Mouse (Mus musculus): Measurements from ENCODE around the gene Olfr532.

GRCm38 (mm10) chr7:140402818-140403217, 18.6 kb downstream of the Olfr532 start, which contains the start of gene Olfr531:
- no peak for TF ChIP-seq CTCF (conservative IDR thresholded peaks at IDR 0.05; ENCODE audit: low read length)
- no peak for TF ChIP-seq POU5F1 (IDR thresholded peaks at IDR 0.05; ENCODE audit: borderline replicate concordance, low read length)
- TF ChIP-seq NANOG (IDR thresholded peaks at IDR 0.05; ENCODE audit: borderline replicate concordance, low read length), result no peak

All from E14TG2a.4 (cell line).